ENCODE assay signal across 1 mouse cellular context in the genomic region with DNA sequence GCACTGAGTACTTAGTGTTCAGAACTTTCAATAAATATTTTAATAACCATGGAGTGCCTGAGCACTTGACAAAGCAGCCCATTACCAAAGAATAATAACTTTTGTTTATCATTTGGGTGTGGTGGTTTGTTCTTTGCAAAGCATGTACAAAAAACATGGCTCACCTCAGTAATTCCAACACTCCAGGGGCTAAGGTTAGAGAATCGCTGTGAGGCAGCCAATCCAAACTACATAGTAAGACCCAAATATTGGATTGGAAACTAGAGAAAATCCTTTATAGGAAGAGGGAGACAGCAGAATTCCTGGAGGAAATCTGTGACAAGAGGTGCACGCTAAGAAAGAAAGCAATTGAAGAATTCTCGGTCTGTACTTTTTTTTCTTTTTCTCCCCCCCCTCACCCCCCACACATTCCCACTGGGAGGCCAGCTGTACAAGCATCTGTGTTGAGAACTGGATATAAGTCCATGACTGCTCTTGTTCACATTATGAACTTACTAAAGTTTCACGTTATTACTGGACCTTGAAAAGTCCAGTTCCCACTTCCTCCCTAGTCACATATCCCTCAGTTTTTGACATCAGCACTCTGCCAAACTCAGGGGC.
TF ChIP-seq lines count a peak whose summit lies in the region.

No protein-coding gene starts in this region.

TF ChIP-seq in CH12.LX, 34 proteins besides CTCF, POLR2A, EP300 and RAD21:
- TF ChIP-seq CHD2 (IDR thresholded peaks at IDR 0.05; ENCODE audit: low read length): no peak
- TF ChIP-seq IRF4 (IDR thresholded peaks at IDR 0.05; ENCODE audit: low read depth, low read length): no peak
- peak; percentile 71 for TF ChIP-seq ZNF384 (IDR thresholded peaks at IDR 0.05; ENCODE audit: low read depth, low read length)
